Mouse (Mus musculus) testis, adult 2 months (tissue): Measurements from ENCODE around the gene Olfr747.

Experiments used
- CTCF ChIP-seq: fragments of 200-500 bp; IDR thresholded peaks from 2 replicates; pipeline ENCODE4 v1.5.1; 2012; ENCODE audit warnings: low read depth, mild to moderate bottlenecking, inconsistent platforms, low read length, moderate library complexity; ENCODE audit not compliant: control insufficient read depth, insufficient read depth, insufficient replicate concordance
- POLR2A ChIP-seq: fragments of 200-500 bp; IDR thresholded peaks from 2 replicates; pipeline ENCODE4 v1.6.1; 2012; ENCODE audit warnings: low read depth, mild to moderate bottlenecking, inconsistent platforms, low read length, moderate library complexity; ENCODE audit not compliant: control insufficient read depth

- TF ChIP-seq POLR2A (no peak), CTCF (no peak)
These were observed 53.9 kb downstream of the Olfr747 start, which contains the start of gene Olfr745 for GRCm38 (mm10) chr14:50639088-50639487.
